Mouse (Mus musculus) embryonic facial prominence, embryonic 13.5 days (tissue): Measurements from ENCODE around the gene Bpgm. TPM values are rescaled to one million over a fixed set of nuclear protein-coding genes. Genes with fewer than 3 reads are reported as not detected.
A peak's percentile ranks its signal among the peaks of the same experiment; 100 is the strongest.

Source experiments
- ATAC-seq: fragments of 200-750 bp; cut with Nextera tagmentation; 2 replicates; pipeline ENCODE4 v1.8.0; 2017; ENCODE audit warnings: low read depth; ENCODE audit not compliant: insufficient number of reproducible peaks, insufficient read depth, low FRiP score, low TSS enrichment
- H3K27ac ChIP-seq: fragments of 300-500 bp; sonication (generic); 2 replicates; pipeline ENCODE4 v1.5.1; 2015; ENCODE audit warnings: moderate library complexity, mild to moderate bottlenecking, inconsistent platforms
- H3K27me3 ChIP-seq: fragments of 300-500 bp; sonication (generic); 2 replicates; pipeline ENCODE4 v1.6.1; 2015; ENCODE audit warnings: mild to moderate bottlenecking, inconsistent platforms
- H3K36me3 ChIP-seq: fragments of 300-500 bp; sonication (generic); 2 replicates; pipeline ENCODE4 v1.6.1; 2015; ENCODE audit warnings: mild to moderate bottlenecking, inconsistent platforms
- H3K4me1 ChIP-seq: fragments of 300-500 bp; sonication (generic); 2 replicates; pipeline ENCODE4 v1.6.1; 2015; ENCODE audit warnings: inconsistent platforms
- H3K4me2 ChIP-seq: fragments of 300-500 bp; sonication (generic); 2 replicates; pipeline ENCODE4 v1.6.1; 2015; ENCODE audit warnings: moderate library complexity, mild to moderate bottlenecking, inconsistent platforms
- H3K4me3 ChIP-seq: fragments of 300-500 bp; sonication (generic); 2 replicates; pipeline ENCODE4 v1.5.1; 2015; ENCODE audit warnings: mild to moderate bottlenecking, inconsistent platforms
- H3K9ac ChIP-seq: fragments of 300-500 bp; sonication (generic); 2 replicates; pipeline ENCODE4 v1.6.1; 2015; ENCODE audit warnings: mild to moderate bottlenecking, inconsistent platforms
- H3K9me3 ChIP-seq: fragments of 300-500 bp; sonication (generic); 2 replicates; pipeline ENCODE4 v1.6.1; 2016; ENCODE audit warnings: inconsistent platforms
- WGBS: fragments of 180-500 bp; shearing (Covaris S2); methylation state at CpG from one replicate; pipeline ENCODE4 v1.1.7; 2015; ENCODE audit warnings: mixed read lengths; 5-methylcytosine and 5-hydroxymethylcytosine counted together
- polyA plus RNA-seq: library from polyadenylated mRNA; unstranded; fragments of >200 nt; fragmentation: Nextera tagmentation; extraction: Ambion mirVana; gene quantifications from 2 replicates; pipeline ENCODE4 v1.2.1, GENCODE M21; 2015

The Bpgm gene
- polyA plus RNA-seq, 1 experiment from 2014 or later = 42.9 TPM

- H3K4me3 ChIP-seq = no peak overlapping the region
- ATAC-seq = no peak
- no peak overlapping the region for H3K27ac ChIP-seq
- peaks cover 7% of the 10 kb centered on the region; the same call in 1 of the 2 replicates for H3K4me1 ChIP-seq
- WGBS = 97% methylated on average over 1 of the region's 1 CpGs
- H3K9me3 ChIP-seq = no peaks in the 10 kb centered on the region
- no peak overlapping the region for H3K4me2 ChIP-seq
- H3K9ac ChIP-seq = no peak overlapping the region
- no peaks in the 10 kb centered on the region for H3K36me3 ChIP-seq
- H3K27me3 ChIP-seq = no peaks in the 10 kb centered on the region
Measured at GRCm38 (mm10) chr6:34533055-34533454, 57.0 kb downstream of the Bpgm start.

GRCm38 (mm10) chr6:34533896-34534295 lies 57.9 kb downstream of the Bpgm start:
- no peak for ATAC-seq
- no peaks in the 10 kb centered on the region for H3K27me3 ChIP-seq
- no peak overlapping the region for H3K4me2 ChIP-seq
- H3K4me3 ChIP-seq = no peak overlapping the region
- no peak overlapping the region for H3K27ac ChIP-seq
- peaks cover 7% of the 10 kb centered on the region; the same call in 1 of the 2 replicates for H3K4me1 ChIP-seq
- no peaks in the 10 kb centered on the region for H3K36me3 ChIP-seq
- 65% methylated on average over 5 of the region's 5 CpGs for WGBS
- H3K9me3 ChIP-seq = no peaks in the 10 kb centered on the region
- H3K9ac ChIP-seq = no peak overlapping the region

DNA sequence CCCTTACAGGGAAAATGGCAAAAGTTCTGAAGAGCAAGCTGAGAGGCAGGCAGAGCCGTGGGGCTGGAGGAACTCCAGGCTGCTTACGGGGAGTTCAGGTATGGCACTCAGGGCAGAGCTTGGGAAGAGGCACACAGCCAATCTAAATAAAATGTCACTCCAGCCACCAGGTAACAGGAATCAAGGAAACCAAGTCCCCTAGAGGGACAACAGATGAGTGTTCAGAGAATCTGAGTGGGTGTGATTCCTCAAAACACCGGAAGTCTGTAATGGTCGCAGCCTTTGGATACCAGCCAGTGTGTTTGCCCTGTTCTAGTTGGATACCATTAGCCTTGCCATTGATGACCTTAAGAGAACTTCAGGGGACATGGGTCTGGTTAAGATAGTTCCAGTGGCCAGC lies 66.9 kb downstream of the Bpgm start:
- H3K9ac ChIP-seq = no peak overlapping the region
- H3K4me3 ChIP-seq = no peak overlapping the region
- H3K4me2 ChIP-seq = no peak overlapping the region
- no peaks in the 10 kb centered on the region for H3K27me3 ChIP-seq
- H3K36me3 ChIP-seq = no peaks in the 10 kb centered on the region
- H3K9me3 ChIP-seq = no peaks in the 10 kb centered on the region
- ATAC-seq = no peak
- WGBS = 57% methylated on average over 4 of the region's 4 CpGs
- peaks cover 33% of the 10 kb centered on the region for H3K4me1 ChIP-seq
- H3K27ac ChIP-seq = peak overlapping the region; percentile 22; the same call in 1 of the 2 replicates

DNA sequence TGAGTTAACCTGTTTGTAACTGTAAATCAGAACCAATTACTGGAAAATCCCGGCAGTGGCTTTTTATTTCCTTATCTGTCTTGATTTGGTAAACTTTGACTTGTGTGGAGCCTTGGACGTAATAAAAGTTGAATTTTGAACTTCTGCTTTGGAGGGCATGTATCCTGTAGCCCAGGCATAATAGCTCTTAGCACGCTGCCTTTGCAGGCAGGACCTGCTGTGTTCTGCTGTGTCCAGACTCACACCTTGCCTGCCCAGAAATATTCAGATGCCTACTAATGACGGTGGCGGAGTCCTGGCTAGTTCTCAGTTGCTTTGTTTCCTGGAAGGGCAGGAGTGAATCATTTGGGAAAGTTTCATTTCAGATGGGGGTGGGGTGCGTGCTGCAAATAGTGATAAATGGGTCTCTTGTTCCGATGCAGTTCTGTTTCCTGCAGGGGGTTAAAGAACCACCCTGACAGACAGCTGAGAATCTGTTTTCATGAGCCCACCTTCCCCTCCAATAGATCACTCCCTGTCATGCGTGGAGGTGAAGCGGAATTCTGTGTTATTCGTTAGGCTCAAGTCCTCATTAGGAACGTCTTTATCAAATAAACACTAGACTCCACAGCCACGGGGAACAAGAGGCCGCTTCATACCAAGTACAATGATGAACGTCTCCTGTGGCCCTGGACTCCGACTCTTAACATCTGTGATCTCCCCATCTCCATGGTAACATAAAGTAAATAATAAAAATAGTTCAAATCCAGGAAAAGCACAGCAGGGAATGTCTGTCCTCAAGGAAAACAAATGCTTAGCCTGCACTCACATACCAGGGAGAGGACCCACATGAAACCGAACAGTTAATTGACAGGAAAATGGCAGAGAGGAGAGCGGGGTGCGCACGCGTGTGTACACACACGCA lies 67.5 kb downstream of the Bpgm start:
- H3K4me3 ChIP-seq = no peak overlapping the region
- no peaks in the 10 kb centered on the region for H3K36me3 ChIP-seq
- WGBS = 33% methylated on average over 21 of the region's 21 CpGs
- no peaks in the 10 kb centered on the region for H3K9me3 ChIP-seq
- H3K4me2 ChIP-seq = peak overlapping the region; percentile 31
- H3K27ac ChIP-seq = peak overlapping the region; percentile 82
- peaks cover 39% of the 10 kb centered on the region for H3K4me1 ChIP-seq
- ATAC-seq = peak; percentile 56; the same call in 1 of the 2 replicates
- no peaks in the 10 kb centered on the region for H3K27me3 ChIP-seq
- H3K9ac ChIP-seq = no peak overlapping the region

DNA sequence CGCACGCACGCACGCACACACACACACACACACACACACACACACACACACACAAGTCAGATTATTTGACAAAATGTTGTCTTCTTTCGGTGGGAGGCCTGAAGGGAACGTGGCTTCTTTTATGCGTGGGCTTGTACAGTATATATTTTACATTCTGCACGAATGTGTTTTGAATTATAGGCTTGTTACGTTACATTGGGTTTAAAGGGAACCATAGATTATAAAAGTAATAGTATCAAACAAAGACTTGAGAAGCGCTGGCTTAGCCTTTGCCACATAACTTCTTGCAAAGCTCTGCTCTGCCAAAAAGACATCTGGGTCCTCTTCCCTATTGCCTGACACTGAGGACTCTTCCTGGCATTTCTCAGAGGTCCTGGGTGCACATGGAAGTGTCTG lies 68.2 kb downstream of the Bpgm start:
- H3K4me2 ChIP-seq = peak overlapping the region; percentile 31
- H3K4me3 ChIP-seq = no peak overlapping the region
- H3K27ac ChIP-seq = peak overlapping the region; percentile 82
- peaks cover 42% of the 10 kb centered on the region for H3K4me1 ChIP-seq
- H3K9me3 ChIP-seq = no peaks in the 10 kb centered on the region
- ATAC-seq = no peak
- no peaks in the 10 kb centered on the region for H3K36me3 ChIP-seq
- no peak overlapping the region for H3K9ac ChIP-seq
- WGBS = 38% methylated on average over 10 of the region's 10 CpGs
- no peaks in the 10 kb centered on the region for H3K27me3 ChIP-seq

- peaks cover 42% of the 10 kb centered on the region for H3K4me1 ChIP-seq
- H3K36me3 ChIP-seq = no peaks in the 10 kb centered on the region
- no peak overlapping the region for H3K4me3 ChIP-seq
- H3K9me3 ChIP-seq = no peaks in the 10 kb centered on the region
- 62% methylated on average over 10 of the region's 10 CpGs for WGBS
- H3K9ac ChIP-seq = no peak overlapping the region
- no peak for ATAC-seq
- no peak overlapping the region for H3K27ac ChIP-seq
- H3K27me3 ChIP-seq = no peaks in the 10 kb centered on the region
- no peak overlapping the region for H3K4me2 ChIP-seq
Measured at GRCm38 (mm10) chr6:34545286-34545685, 69.3 kb downstream of the Bpgm start.

DNA sequence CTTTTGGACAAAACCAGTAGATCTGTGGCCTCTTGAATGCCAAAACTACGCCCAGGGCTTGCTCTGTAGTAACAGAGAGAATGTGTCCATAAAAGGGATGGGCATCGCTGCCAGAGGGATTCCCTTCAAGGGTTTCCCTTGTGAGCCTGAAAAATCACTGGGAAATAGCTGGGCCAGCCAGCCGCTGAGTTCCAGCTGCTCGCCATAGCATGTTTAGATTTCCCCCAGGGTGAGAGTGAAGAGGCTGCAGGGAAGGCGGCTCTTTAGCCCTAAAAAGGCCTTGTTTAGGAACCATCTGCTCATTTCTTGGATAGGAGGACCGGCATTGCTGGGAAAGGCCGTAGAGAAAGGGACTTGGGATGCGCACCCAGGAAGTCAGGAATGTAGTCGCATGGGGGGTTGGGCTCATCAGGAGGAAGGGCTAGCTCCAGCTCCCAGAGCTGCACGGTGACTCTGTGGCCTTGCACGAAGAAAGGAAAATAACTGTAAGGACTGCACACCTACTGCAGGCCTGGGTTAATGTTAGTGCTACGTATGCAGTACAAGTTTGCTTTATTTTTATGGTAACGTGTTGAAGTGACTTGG lies 72.5 kb downstream of the Bpgm start:
- no peaks in the 10 kb centered on the region for H3K36me3 ChIP-seq
- WGBS = 47% methylated on average over 13 of the region's 13 CpGs
- H3K27ac ChIP-seq = no peak overlapping the region
- no peak overlapping the region for H3K4me2 ChIP-seq
- H3K4me1 ChIP-seq = peaks cover 29% of the 10 kb centered on the region
- no peaks in the 10 kb centered on the region for H3K27me3 ChIP-seq
- no peak overlapping the region for H3K4me3 ChIP-seq
- no peak for ATAC-seq
- H3K9me3 ChIP-seq = 0 out of 2 replicates have a peak, but pooled peaks cover 3% of the 10 kb centered on the region
- 0 out of 2 replicates have a peak overlapping the region, but pooled peaks have one; percentile 11 for H3K9ac ChIP-seq

- no peak for ATAC-seq
- Histone ChIP-seq H3K4me2 (no peak overlapping the region), H3K4me3 (no peak overlapping the region), H3K27ac (no peak overlapping the region), H3K4me1 (peaks cover 24% of the 10 kb centered on the region), H3K9ac (no peak overlapping the region), H3K36me3 (no peaks in the 10 kb centered on the region), H3K9me3 (0 out of 2 replicates have a peak, but pooled peaks cover 3% of the 10 kb centered on the region), H3K27me3 (no peaks in the 10 kb centered on the region)
- WGBS = 35% methylated on average over 2 of the region's 2 CpGs
Measured at GRCm38 (mm10) chr6:34549017-34549416, 73.0 kb downstream of the Bpgm start.

DNA sequence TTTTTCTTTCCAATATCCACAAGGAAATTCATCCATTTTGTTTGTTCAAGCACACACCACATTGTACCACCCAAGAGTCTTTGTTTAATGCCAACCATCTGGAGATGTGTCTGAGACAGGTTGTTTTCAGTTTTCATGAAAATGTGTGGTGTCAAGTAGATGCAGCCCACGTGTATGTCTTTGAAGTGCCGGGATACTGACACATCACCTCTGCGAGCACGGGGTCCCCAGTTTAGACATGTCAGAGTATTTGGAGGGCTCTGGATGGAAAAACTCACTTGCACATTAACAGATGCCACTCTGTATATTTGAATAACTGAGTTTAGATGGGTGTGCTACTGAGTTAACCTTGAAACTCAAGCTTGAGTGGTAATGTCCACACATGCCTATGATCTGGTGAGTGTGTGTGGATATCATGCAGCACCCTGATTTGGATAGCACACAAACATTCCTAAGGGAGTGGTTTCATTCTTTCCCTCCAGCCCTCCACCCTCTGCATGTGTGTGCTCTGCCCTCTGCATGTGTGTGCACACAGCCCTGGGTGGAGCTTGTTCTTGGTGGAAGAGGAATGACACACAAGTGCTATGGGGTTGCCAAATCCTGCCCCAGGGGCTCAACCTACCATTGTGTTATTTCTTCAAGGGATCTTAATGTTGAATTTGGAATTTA lies 76.6 kb downstream of the Bpgm start:
- H3K4me2 ChIP-seq = no peak overlapping the region
- H3K9ac ChIP-seq = no peak overlapping the region
- H3K27ac ChIP-seq = no peak overlapping the region
- H3K36me3 ChIP-seq = no peaks in the 10 kb centered on the region
- ATAC-seq = no peak
- H3K27me3 ChIP-seq = no peaks in the 10 kb centered on the region
- 54% methylated on average over 4 of the region's 4 CpGs for WGBS
- H3K4me1 ChIP-seq = peaks cover 9% of the 10 kb centered on the region; the same call in 1 of the 2 replicates
- no peak overlapping the region for H3K4me3 ChIP-seq
- 0 out of 2 replicates have a peak, but pooled peaks cover 3% of the 10 kb centered on the region for H3K9me3 ChIP-seq

DNA sequence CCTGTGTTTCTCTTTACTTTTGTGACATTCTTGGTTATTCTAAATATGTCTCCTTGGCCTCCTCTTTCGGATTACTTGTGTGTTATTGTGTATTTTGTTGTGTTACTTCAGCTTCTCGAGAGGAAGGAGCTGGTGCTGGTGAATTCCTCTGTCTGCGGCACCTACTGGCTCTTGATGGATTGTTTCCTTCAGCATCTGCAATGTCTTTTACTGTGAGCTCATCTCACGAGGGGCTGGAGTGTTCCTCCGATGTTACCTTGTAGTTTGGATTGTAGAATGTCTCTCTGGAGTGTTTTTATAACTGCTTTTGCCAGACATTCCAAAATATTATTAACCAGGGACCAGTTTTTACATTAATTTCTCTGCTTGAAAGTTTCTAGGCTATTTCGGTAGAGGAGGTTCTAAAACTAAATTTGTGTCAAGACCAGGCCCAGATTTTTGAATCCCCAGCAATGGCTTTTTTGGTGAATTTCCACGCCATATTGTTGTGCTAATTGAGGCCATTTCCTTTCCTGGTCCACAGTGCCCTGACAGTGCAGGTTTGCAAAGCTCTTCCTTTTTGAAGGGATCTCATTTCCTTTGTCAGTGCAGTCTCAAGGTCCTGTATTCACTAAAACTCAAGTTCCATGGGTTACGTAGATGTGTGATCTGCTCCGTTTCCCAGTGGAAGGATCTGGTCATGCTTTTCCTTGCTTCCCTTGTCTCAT lies 78.4 kb downstream of the Bpgm start:
- 80% methylated on average over 9 of the region's 9 CpGs for WGBS
- Histone ChIP-seq H3K4me1 (no peaks in the 10 kb centered on the region; the same call in 1 of the 2 replicates), H3K4me2 (no peak overlapping the region), H3K27me3 (no peaks in the 10 kb centered on the region), H3K27ac (no peak overlapping the region), H3K4me3 (no peak overlapping the region), H3K9me3 (0 out of 2 replicates have a peak, but pooled peaks cover 3% of the 10 kb centered on the region), H3K9ac (no peak overlapping the region), H3K36me3 (no peaks in the 10 kb centered on the region)
- no peak for ATAC-seq
